Mouse (Mus musculus): ENCODE data around the gene Hoxd10. TPM values are rescaled to one million over a fixed set of nuclear protein-coding genes. Genes with fewer than 3 reads are reported as not detected.
A peak's percentile ranks its signal among the peaks of the same experiment; 100 is the strongest.

The Hoxd10 gene
- polyA plus RNA-seq, 1 experiment from 2014 or later: 2.3 TPM

DNA sequence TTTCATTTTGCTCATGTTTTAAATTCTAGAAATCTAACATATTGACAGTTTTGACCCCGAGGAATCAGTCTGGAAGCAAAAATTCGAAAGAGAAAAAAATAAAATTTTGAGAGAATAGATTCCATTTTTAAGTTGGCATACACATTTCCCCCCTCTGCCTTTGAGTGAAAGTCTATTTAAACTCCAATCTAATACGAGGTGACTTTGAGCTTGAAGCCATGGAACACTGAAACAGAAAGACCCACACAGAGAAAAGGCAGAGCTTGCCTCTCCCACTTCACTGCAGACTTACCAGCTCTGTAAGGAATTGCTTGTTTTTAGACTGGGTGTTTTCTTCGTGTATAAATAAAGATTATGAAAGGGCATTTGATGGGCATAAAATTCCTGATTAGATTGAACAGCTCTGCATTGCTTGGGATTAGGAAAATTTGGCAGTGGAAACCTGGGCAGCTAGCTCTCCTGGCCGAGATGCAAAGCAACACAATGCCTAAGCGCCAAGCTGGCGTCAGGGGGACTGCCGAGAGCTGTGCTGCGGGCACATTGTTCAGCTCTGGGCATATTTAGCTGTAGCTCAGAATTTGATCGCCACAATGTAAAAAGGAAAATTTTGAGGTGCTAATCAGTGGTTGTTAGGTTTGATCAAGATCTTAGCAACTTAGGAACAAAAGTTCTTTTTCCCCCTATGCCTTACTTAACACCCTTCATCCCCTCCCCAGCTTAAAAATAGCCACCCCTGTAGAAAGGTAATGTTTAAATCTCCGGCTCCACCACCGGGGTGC is 2.7 kb upstream of the Hoxd10 start:
- Histone ChIP-seq H3K27me3 (ENCODE audit: insufficient read depth, poor library complexity, severe bottlenecking) (peaks cover 98% of the 10 kb centered on the region), H3K36me3 (no peaks in the 10 kb centered on the region), H3K9me3 (no peaks in the 10 kb centered on the region), H3K4me1 (peaks cover 14% of the 10 kb centered on the region; the same call in 1 of the 2 replicates), H3K27ac (no peak overlapping the region), H3K4me3 (no peak overlapping the region)
- WGBS: 2% methylated on average over 12 of the region's 12 CpGs
- DNase-seq (ENCODE audit: low spot score): no peak

DNA sequence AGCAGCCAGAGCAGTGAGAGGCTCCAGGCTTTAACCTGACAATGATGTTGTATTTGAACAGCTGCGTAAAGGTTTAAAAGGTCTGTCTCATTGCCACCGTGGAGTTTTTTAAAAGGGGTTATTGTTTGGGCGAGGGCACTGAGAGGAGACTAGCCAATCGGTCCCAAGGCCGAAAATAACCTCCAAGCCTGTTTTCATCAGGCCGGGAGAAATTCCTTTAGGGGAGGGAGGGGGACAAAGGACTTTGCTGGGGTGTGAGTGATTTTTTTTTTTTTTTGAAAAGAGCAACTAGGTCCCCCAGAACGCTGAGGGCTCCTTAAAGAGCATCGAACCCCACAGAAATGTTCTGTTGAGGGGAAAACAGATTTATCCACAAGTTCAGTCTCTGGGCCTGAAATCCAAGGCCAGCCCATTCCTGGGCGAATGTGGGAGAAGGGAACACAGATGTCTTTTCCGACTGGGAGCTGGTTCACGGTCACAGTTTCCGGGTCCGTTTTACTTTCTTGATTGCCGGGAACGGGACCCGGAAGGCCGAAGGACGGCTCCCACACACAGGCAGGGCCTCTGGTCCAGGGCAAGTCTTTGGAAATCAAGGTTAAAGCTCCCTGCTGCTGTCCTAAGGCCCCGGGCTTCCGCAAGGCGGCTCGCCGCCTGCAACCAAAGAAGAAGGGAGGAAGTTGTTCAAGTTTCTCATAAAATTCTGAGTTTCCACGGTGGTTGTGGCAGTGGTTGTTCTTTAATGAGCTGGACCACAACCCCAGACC is 2.0 kb upstream of the Hoxd10 start:
- Histone ChIP-seq H3K9me3 (no peaks in the 10 kb centered on the region), H3K27me3 (ENCODE audit: insufficient read depth, poor library complexity, severe bottlenecking) (peaks cover 98% of the 10 kb centered on the region), H3K4me3 (no peak overlapping the region), H3K36me3 (no peaks in the 10 kb centered on the region), H3K27ac (no peak overlapping the region), H3K4me1 (peaks cover 14% of the 10 kb centered on the region; the same call in 1 of the 2 replicates)
- DNase-seq (ENCODE audit: low spot score): peak; percentile 75
- WGBS: under 1% methylated on average over 24 of the region's 24 CpGs

DNA sequence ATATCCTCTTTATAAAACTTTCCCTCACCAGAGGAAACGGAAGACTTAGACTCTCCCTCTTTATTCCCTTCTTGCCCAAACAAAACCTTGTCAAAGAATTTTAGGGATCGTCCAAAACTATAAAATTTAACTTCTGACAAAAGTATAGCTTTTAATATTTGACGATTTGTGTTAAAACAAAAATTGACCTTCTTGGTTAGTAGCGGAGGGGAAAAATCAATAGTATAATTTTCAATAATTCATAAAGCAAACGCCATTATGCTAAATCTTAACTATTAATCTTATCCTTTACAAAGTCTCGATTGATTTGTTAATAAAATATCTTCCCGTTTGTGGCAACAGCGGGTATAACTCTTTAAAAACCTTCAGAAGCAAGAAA is 1.4 kb upstream of the Hoxd10 start:
- Histone ChIP-seq H3K9me3 (no peaks in the 10 kb centered on the region), H3K4me3 (no peak overlapping the region), H3K4me1 (peaks cover 14% of the 10 kb centered on the region; the same call in 1 of the 2 replicates), H3K27ac (no peak overlapping the region), H3K36me3 (no peaks in the 10 kb centered on the region), H3K27me3 (ENCODE audit: insufficient read depth, poor library complexity, severe bottlenecking) (peaks cover 98% of the 10 kb centered on the region)
- no peak for DNase-seq (ENCODE audit: low spot score)
- 5% methylated on average over 8 of the region's 8 CpGs for WGBS

DNA sequence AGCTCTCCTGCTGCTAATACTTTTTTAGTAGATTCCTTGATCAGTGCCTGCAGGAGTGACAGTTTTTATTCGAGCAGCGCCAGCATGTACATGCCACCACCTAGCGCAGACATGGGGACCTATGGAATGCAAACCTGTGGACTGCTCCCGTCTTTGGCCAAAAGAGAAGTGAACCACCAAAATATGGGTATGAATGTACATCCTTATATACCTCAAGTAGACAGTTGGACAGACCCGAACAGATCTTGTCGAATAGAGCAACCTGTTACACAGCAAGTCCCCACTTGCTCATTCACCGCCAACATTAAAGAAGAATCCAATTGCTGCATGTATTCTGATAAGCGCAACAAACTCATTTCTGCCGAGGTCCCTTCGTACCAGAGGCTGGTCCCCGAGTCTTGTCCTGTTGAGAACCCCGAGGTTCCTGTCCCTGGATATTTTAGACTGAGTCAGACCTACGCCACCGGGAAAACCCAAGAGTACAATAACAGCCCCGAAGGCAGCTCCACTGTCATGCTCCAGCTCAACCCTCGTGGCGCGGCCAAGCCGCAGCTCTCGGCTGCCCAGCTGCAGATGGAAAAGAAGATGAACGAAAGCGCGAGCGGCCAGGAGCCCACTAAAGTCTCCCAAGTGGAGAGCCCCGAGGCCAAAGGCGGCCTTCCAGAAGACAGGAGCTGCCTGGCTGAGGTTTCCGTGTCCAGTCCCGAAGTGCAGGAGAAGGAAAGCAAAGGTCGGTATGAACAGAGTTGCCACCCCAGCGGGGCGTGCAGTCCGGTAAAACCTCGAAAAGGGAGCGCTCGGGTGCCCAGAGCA is 477 bp downstream of the Hoxd10 start:
- Histone ChIP-seq H3K9me3 (no peaks in the 10 kb centered on the region), H3K27me3 (ENCODE audit: insufficient read depth, poor library complexity, severe bottlenecking) (peaks cover 98% of the 10 kb centered on the region), H3K4me3 (peak overlapping the region; percentile 49), H3K4me1 (peaks cover 14% of the 10 kb centered on the region; the same call in 1 of the 2 replicates), H3K36me3 (no peaks in the 10 kb centered on the region), H3K27ac (no peak overlapping the region)
- WGBS: 5% methylated on average over 35 of the region's 35 CpGs
- no peak for DNase-seq (ENCODE audit: low spot score)

DNA sequence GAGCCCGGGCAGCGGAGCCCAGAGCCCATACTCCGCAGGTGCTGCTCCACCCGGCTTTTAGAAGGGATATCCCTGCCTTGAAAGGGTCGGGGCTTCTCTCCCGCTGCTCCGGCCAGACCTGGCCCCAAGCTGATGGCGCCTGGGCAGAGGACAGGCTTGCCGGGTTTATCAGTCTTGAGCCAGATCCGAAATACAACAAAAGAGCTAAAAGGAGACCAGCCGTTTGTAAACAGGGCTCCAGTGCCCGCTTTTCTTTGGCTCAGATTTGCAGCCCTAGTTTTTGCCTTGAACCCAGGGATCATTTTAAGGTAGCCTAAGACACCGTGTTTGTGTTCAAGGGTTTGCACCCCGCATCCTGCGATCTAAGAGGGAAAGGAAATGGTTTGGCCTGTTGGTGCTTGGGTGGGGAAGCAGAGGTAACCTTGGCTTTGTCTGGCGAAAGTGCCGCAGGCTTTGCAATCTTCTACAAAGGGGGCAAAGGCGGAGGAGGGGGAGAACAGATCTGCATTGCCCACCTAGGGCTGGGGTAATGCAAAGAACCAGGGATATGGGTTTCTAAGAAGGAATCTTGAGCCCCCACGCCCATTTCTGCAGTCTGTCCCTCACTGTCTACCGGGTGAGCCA is 1.2 kb downstream of the Hoxd10 start:
- Histone ChIP-seq H3K4me1 (peaks cover 16% of the 10 kb centered on the region), H3K27me3 (ENCODE audit: insufficient read depth, poor library complexity, severe bottlenecking) (peaks cover 98% of the 10 kb centered on the region), H3K4me3 (peak overlapping the region; percentile 49; the same call in 1 of the 2 replicates), H3K27ac (no peak overlapping the region), H3K36me3 (no peaks in the 10 kb centered on the region), H3K9me3 (no peaks in the 10 kb centered on the region)
- DNase-seq (ENCODE audit: low spot score): no peak
- 1% methylated on average over 20 of the region's 20 CpGs for WGBS

DNA sequence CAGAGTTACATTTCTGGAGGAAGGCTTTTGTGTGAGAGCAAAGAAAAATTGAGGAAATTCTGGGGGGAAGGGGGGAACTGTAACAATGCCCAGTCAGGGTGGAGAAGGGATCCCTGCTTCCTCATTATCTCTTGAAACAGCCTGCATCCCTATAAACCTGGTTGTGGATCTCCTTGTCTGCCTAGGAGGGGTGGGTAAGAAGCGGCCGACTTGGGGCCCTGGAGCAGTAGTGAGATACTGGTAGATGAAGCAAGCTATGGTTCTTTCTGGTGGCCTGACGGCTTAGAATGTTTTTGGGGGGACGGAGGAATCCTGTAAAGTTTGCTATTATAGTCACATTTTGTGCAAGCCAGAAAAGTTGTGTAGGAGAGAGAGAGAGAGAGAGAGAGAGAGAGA is 1.7 kb downstream of the Hoxd10 start:
- Histone ChIP-seq H3K36me3 (no peaks in the 10 kb centered on the region), H3K9me3 (no peaks in the 10 kb centered on the region), H3K27ac (no peak overlapping the region), H3K27me3 (ENCODE audit: insufficient read depth, poor library complexity, severe bottlenecking) (peaks cover 98% of the 10 kb centered on the region), H3K4me3 (no peak overlapping the region), H3K4me1 (peaks cover 21% of the 10 kb centered on the region)
- 8% methylated on average over 4 of the region's 4 CpGs for WGBS
- DNase-seq (ENCODE audit: low spot score): no peak

DNA sequence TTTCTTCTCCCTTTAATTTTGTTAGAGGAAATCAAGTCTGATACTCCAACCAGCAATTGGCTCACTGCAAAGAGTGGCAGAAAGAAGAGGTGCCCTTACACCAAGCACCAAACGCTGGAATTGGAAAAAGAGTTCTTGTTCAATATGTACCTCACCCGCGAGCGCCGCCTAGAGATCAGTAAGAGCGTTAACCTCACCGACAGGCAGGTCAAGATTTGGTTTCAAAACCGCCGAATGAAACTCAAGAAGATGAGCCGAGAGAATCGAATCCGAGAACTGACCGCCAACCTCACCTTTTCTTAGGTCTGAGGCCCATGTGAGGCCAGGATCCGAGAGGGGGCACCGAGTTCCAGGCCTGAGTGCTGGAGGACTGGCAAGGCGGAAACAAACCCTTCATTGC is 2.3 kb downstream of the Hoxd10 start:
- WGBS: 2% methylated on average over 16 of the region's 16 CpGs
- Histone ChIP-seq H3K4me1 (peaks cover 22% of the 10 kb centered on the region), H3K27me3 (ENCODE audit: insufficient read depth, poor library complexity, severe bottlenecking) (peaks cover 98% of the 10 kb centered on the region), H3K9me3 (no peaks in the 10 kb centered on the region), H3K4me3 (no peak overlapping the region), H3K27ac (no peak overlapping the region), H3K36me3 (no peaks in the 10 kb centered on the region)
- peak; percentile 75 for DNase-seq (ENCODE audit: low spot score)

DNA sequence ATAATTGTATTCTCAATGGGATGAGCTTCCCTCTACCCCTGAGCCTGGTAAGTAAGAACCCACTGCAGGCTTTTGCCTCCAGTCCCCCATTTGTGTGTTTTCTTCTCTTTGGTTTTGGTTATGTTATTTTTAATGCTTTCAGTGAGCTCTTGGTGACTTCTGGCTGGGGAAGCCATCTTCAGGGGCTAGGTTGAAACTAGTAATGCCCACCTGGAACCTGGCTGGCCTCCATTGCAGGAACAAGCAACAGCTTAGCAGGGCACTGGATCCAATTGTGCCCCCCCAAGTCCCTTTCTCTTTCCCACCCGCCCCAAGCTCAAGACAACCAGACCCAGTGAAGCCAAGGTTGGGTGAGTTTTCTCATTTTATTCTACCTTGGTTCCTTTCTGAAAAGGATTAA is 3.7 kb downstream of the Hoxd10 start:
- Histone ChIP-seq H3K4me1 (peaks cover 22% of the 10 kb centered on the region), H3K4me3 (no peak overlapping the region), H3K27me3 (ENCODE audit: insufficient read depth, poor library complexity, severe bottlenecking) (peaks cover 100% of the 10 kb centered on the region), H3K27ac (no peak overlapping the region), H3K9me3 (no peaks in the 10 kb centered on the region), H3K36me3 (no peaks in the 10 kb centered on the region)
- peak; percentile 74 for DNase-seq (ENCODE audit: low spot score)
- WGBS: 4% methylated on average over 1 of the region's 1 CpGs

DNA sequence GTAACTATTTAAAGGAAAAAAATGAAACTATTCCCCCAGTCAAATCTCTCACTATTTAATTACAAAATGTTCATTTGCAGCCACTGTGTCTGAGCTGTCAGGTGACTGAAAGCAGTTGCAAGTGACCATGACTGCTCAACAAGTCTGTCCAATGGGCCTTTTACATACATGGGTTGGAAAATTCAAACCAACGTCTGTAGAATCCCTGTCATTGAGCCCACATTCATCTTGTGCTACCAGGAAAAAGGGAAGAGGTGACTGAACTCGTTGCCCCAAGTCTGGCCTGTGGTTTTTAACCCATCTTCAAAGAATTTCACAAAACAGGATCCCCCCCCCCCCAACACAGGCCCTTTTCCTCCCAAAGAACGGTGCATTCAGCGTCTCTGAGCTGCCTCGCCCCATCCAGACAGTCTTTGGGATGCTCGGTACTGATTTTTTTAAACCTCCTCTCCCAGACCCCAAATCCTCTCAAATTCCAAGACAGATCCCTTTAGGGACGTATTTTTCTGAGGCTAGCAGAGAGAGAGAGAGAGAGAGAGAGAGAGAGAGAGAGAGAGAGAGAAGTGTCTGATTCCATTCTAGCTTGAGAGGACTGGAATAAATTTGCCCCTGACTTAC is 4.2 kb downstream of the Hoxd10 start:
- no peaks in the 10 kb centered on the region for H3K36me3 ChIP-seq
- H3K4me3 ChIP-seq: no peak overlapping the region
- WGBS: 4% methylated on average over 7 of the region's 7 CpGs
- no peaks in the 10 kb centered on the region for H3K9me3 ChIP-seq
- DNase-seq (ENCODE audit: low spot score): no peak
- peaks cover 22% of the 10 kb centered on the region for H3K4me1 ChIP-seq
- H3K27me3 ChIP-seq (ENCODE audit: insufficient read depth, poor library complexity, severe bottlenecking): peaks cover 100% of the 10 kb centered on the region
- no peak overlapping the region for H3K27ac ChIP-seq

GRCm38 (mm10) chr2:74696442-74697335 is 5.0 kb downstream of the Hoxd10 start:
- DNase-seq (ENCODE audit: low spot score): peak; percentile 74
- Histone ChIP-seq H3K27me3 (ENCODE audit: insufficient read depth, poor library complexity, severe bottlenecking) (peaks cover 100% of the 10 kb centered on the region), H3K36me3 (no peaks in the 10 kb centered on the region), H3K4me1 (peaks cover 14% of the 10 kb centered on the region), H3K9me3 (no peaks in the 10 kb centered on the region), H3K4me3 (no peak overlapping the region), H3K27ac (no peak overlapping the region)
- 1% methylated on average over 34 of the region's 34 CpGs for WGBS

DNA sequence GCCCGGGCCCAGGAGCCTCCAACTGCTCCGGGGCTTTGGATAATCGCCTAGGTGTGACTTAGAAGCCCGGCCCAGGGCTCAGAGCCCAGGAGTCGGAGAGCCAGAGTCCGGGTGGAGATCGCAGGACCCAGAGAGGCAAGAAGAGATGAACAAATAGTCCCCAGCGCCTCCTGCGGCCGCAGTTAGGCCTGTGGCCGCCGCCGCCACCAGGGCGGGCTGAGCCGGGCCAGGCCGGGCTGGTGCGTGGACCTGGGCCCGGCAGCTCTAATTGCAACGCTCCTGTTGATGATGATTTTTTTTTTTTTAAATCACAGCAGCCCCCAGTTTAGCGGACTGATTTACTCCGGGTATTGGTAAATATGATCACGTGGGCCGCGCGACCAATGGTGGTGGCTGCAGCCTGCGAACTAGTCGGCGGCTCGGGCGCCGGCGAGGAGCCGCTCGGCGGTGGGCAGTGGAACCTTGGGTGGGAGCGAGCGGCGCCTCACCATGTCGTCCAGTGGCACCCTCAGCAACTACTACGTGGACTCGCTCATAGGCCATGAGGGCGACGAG is 5.9 kb downstream of the Hoxd10 start, which contains the start of gene Hoxd9:
Gene Hoxd9 (plus strand): TSS at position 161 of the 555 bp plus-strand sequence.
- peaks cover 100% of the 10 kb centered on the region for H3K27me3 ChIP-seq (ENCODE audit: insufficient read depth, poor library complexity, severe bottlenecking)
- H3K27ac ChIP-seq: peak within 1 kb of the TSS; percentile 17; the same call in 1 of the 2 replicates
- peak within 1 kb of the TSS; percentile 60 for H3K4me3 ChIP-seq
- under 1% methylated on average over 43 of the region's 43 CpGs for WGBS
- no peaks in the 10 kb centered on the region for H3K9me3 ChIP-seq
- H3K36me3 ChIP-seq: no peaks in the 10 kb centered on the region
- H3K4me1 ChIP-seq: peaks cover 13% of the 10 kb centered on the region
- peak; percentile 77 for DNase-seq (ENCODE audit: low spot score)
